Mouse (Mus musculus) limb, embryonic 10.5 days (tissue): Measurements from ENCODE around the gene Larp4b. TPM values are rescaled to one million over a fixed set of nuclear protein-coding genes. Genes with fewer than 3 reads are reported as not detected.

Source experiments
- DNase-seq: peaks from one replicate; pipeline ENCODE4 v3.0.0-alpha.2; 2017; ENCODE audit warnings: low spot score
- H3K27ac ChIP-seq: fragments of 300-500 bp; sonication (generic); 2 replicates; pipeline ENCODE4 v1.5.1; 2016; ENCODE audit warnings: mild to moderate bottlenecking
- H3K27me3 ChIP-seq: fragments of 300-500 bp; sonication (generic); 2 replicates; pipeline ENCODE4 v1.6.1; 2016; ENCODE audit warnings: low read depth, mild to moderate bottlenecking; ENCODE audit not compliant: poor library complexity, severe bottlenecking
- H3K36me3 ChIP-seq: fragments of 300-500 bp; sonication (generic); 2 replicates; pipeline ENCODE4 v1.6.1; 2016; ENCODE audit warnings: mild to moderate bottlenecking, moderate library complexity
- H3K4me1 ChIP-seq: fragments of 300-500 bp; sonication (generic); 2 replicates; pipeline ENCODE4 v1.6.1; 2016
- H3K4me3 ChIP-seq: fragments of 300-500 bp; sonication (generic); 2 replicates; pipeline ENCODE4 v1.5.1; 2016; ENCODE audit warnings: mild to moderate bottlenecking, moderate library complexity
- H3K9me3 ChIP-seq: fragments of 300-500 bp; sonication (generic); replicated peaks from 2 replicates; pipeline ENCODE4 v1.6.1; 2016; ENCODE audit warnings: mild to moderate bottlenecking
- WGBS: fragments of 180-500 bp; shearing (Covaris S2); methylation state at CpG from one replicate; pipeline ENCODE4 v1.1.7; 2016; 5-methylcytosine and 5-hydroxymethylcytosine counted together
- polyA plus RNA-seq: library from polyadenylated mRNA; unstranded; fragments of >200 nt; fragmentation: Nextera tagmentation; extraction: Ambion mirVana; gene quantifications from 2 replicates; pipeline ENCODE4 v1.2.1, GENCODE M21; 2016

The Larp4b gene
- polyA plus RNA-seq, 1 experiment from 2014 or later: 31.0 TPM

DNA sequence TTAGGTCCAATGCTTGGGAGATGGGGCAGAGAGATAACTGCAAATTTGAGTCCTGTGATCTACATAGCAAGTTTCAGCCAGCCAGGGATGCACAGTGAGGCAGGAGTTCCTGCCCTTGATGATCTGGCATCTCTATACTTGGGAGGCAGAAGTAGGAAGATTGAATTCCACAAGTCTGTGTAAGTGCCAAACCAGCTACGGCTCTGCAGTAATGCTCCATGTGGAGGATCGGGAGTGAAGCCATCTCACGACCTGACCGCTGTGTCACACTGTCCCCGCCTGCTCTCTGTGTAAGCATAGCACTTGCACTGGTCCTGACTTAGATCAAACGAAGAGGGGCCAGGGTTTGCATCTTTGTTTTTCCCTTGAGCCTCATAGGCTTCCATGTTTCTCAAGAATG is 75.9 kb downstream of the Larp4b start:
- H3K36me3 ChIP-seq: peaks cover 89% of the 10 kb centered on the region
- no peak for DNase-seq

GRCm38 (mm10) chr13:9170726-9171125 is 77.0 kb downstream of the Larp4b start:
- H3K27ac ChIP-seq: no peak overlapping the region
- H3K27me3 ChIP-seq: no peaks in the 10 kb centered on the region
- no peaks in the 10 kb centered on the region for H3K4me1 ChIP-seq
- WGBS: 93% methylated on average over 16 of the region's 16 CpGs
- H3K36me3 ChIP-seq: peaks cover 89% of the 10 kb centered on the region
- no peak for DNase-seq
- no peak overlapping the region for H3K4me3 ChIP-seq
- H3K9me3 ChIP-seq: no peaks in the 10 kb centered on the region

More for the DNA sequence above, 75.9 kb downstream of the Larp4b start:
- Histone ChIP-seq H3K4me3 (no peak overlapping the region), H3K27me3 (no peaks in the 10 kb centered on the region), H3K9me3 (no peaks in the 10 kb centered on the region), H3K4me1 (no peaks in the 10 kb centered on the region), H3K27ac (no peak overlapping the region)
- 86% methylated on average over 6 of the region's 6 CpGs for WGBS

DNA sequence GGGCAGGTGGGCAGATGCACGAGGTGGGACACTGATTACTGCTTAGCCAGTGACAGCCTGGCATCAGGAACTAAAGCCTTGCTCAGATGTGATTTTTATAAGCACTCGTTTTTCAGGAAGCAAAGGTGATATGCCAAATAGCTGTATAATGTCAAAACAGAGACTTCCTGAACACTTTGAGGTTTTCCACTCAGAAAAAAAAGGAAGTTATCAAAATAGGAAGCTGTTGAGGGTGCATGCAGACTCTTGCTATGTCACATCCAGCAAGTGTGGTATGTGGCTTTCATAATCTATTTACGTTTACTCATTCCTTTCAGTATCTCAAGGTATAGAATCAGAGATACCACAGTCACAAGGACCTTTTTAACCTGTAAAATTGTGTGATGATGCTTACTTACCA is 79.7 kb downstream of the Larp4b start:
- Histone ChIP-seq H3K36me3 (peaks cover 68% of the 10 kb centered on the region), H3K4me1 (no peaks in the 10 kb centered on the region), H3K27me3 (no peaks in the 10 kb centered on the region), H3K27ac (no peak overlapping the region), H3K4me3 (no peak overlapping the region), H3K9me3 (no peaks in the 10 kb centered on the region)
- WGBS: 86% methylated on average over 3 of the region's 3 CpGs
- no peak for DNase-seq

DNA sequence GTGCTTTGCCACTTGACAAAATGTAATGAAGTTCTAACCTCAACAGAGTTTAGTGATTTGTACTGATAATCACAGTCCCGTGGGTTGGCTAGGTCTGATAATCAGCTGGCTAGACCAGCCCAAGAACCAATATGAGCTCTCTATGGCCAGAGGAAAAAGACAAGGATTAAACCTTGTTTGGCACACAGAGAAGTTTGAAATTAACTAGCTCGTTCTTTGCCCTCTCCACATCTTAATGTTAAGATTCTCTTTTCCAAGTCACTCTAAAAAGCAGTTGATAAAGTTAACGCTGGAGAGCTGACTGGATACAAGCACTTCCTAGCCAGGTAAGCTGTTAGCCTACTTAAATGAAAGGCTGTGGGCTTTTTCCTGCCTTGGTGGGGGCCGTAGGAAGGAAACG is 81.5 kb downstream of the Larp4b start:
- Histone ChIP-seq H3K27ac (no peak overlapping the region), H3K9me3 (no peaks in the 10 kb centered on the region), H3K36me3 (peaks cover 50% of the 10 kb centered on the region), H3K4me3 (no peak overlapping the region), H3K27me3 (no peaks in the 10 kb centered on the region), H3K4me1 (peaks cover 10% of the 10 kb centered on the region)
- DNase-seq: no peak
- 95% methylated on average over 5 of the region's 5 CpGs for WGBS

DNA sequence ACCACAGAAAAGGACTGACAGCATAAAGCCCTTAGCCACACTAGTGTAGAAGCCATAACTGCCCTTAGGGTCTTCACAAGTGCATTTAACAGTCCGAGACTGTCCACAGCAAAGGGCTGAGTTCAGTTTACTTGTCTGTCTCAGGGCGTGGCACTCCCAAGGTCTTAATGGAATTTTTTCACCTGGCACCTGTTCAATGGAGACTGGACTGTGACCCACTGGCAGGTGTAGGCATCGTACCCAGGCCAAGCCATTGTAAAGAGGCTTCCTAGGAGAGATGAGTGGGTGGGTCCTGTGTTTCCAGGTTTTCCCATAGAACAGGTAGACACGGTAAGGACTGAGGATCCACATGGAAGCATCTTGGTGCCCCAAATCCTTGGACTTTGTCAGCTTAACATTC is 84.6 kb downstream of the Larp4b start:
- no peak for DNase-seq
- H3K36me3 ChIP-seq: peaks cover 26% of the 10 kb centered on the region
- no peak overlapping the region for H3K4me3 ChIP-seq
- no peaks in the 10 kb centered on the region for H3K9me3 ChIP-seq
- no peak overlapping the region for H3K27ac ChIP-seq
- peaks cover 20% of the 10 kb centered on the region for H3K4me1 ChIP-seq
- no peaks in the 10 kb centered on the region for H3K27me3 ChIP-seq
- WGBS: 92% methylated on average over 4 of the region's 4 CpGs

DNA sequence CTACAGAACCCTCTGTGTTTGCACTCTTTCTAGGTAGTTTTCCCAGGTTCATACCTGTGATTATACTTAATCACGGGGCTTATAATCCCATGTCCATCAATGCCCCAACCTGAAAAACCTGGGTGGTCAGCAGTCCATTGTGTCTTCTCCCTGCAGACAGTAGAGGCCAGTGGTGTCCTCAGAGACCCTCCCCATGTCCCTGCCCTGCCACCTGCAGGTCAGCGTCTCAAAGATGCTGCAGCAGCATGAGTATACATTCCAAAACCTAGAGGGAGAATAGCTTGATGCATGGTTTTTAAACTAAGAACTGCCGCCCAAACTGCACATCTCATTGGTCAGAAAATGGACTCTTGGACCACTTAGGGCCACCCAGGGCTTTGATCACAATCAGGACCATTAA is 85.0 kb downstream of the Larp4b start:
- Histone ChIP-seq H3K4me3 (no peak overlapping the region), H3K4me1 (peaks cover 20% of the 10 kb centered on the region), H3K9me3 (no peaks in the 10 kb centered on the region), H3K27me3 (no peaks in the 10 kb centered on the region), H3K27ac (no peak overlapping the region), H3K36me3 (peaks cover 22% of the 10 kb centered on the region)
- 73% methylated on average over 3 of the region's 3 CpGs for WGBS
- no peak for DNase-seq

- Histone ChIP-seq H3K9me3 (no peaks in the 10 kb centered on the region), H3K27me3 (no peaks in the 10 kb centered on the region), H3K36me3 (peaks cover 10% of the 10 kb centered on the region), H3K4me3 (no peak overlapping the region; the same call in 1 of the 2 replicates), H3K4me1 (peaks cover 20% of the 10 kb centered on the region), H3K27ac (0 out of 2 replicates have a peak overlapping the region, but pooled peaks have one; percentile 42)
- 45% methylated on average over 11 of the region's 11 CpGs for WGBS
- DNase-seq: no peak
These were observed 86.5 kb downstream of the Larp4b start for GRCm38 (mm10) chr13:9180221-9180620.

GRCm38 (mm10) chr13:9181106-9181505 is 87.4 kb downstream of the Larp4b start:
- Histone ChIP-seq H3K4me1 (peaks cover 20% of the 10 kb centered on the region), H3K4me3 (no peak overlapping the region), H3K27ac (no peak overlapping the region), H3K9me3 (no peaks in the 10 kb centered on the region), H3K27me3 (no peaks in the 10 kb centered on the region), H3K36me3 (0 out of 2 replicates have a peak, but pooled peaks cover 1% of the 10 kb centered on the region)
- 85% methylated on average over 6 of the region's 6 CpGs for WGBS
- no peak for DNase-seq

DNA sequence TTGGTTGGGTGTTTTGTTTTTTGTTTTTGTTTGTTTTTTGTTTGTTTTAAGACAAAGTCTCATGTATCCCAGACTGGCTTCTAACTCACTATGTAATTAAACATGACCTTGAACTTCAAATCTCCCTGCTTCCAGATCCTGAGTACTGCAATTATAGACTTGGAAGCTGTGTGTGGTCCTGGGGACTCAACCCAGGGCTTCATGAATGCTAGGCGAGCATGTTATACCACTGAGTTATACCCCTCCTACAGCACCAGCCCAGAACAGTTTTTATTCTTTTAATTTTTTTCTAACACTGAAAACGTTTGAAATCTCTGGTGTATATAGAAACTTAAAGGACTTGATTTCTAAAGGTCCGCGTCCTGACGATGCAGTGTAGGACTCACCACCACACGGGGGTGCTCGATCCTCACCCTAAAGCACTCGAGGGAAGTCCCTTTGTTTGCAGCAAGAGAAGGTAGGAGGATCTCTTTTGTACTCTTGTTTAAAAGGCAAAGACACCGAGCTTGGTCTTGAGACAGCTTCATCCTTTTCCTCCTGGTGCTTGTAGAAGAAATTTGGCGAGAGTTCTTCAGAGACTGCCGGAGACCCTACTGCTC is 88.1 kb downstream of the Larp4b start:
- WGBS: 13% methylated on average over 11 of the region's 11 CpGs
- Histone ChIP-seq H3K36me3 (no peaks in the 10 kb centered on the region), H3K4me1 (peaks cover 20% of the 10 kb centered on the region), H3K4me3 (no peak overlapping the region), H3K9me3 (no peaks in the 10 kb centered on the region), H3K27me3 (no peaks in the 10 kb centered on the region), H3K27ac (peak overlapping the region; percentile 44)
- DNase-seq: peak; percentile 84

GRCm38 (mm10) chr13:9184281-9184680 is 90.6 kb downstream of the Larp4b start:
- Histone ChIP-seq H3K9me3 (no peaks in the 10 kb centered on the region), H3K27ac (no peak overlapping the region), H3K4me3 (no peak overlapping the region), H3K27me3 (no peaks in the 10 kb centered on the region), H3K4me1 (peaks cover 32% of the 10 kb centered on the region), H3K36me3 (no peaks in the 10 kb centered on the region)
- no peak for DNase-seq
- 86% methylated on average over 6 of the region's 6 CpGs for WGBS

GRCm38 (mm10) chr13:9184716-9185115 is 91.0 kb downstream of the Larp4b start:
- no peak for DNase-seq
- WGBS: 82% methylated on average over 6 of the region's 6 CpGs
- H3K4me1 ChIP-seq: peaks cover 28% of the 10 kb centered on the region

GRCm38 (mm10) chr13:9187156-9187555 is 93.5 kb downstream of the Larp4b start:
- no peaks in the 10 kb centered on the region for H3K36me3 ChIP-seq
- WGBS: 55% methylated on average over 7 of the region's 7 CpGs
- H3K4me3 ChIP-seq: no peak overlapping the region

More at GRCm38 (mm10) chr13:9184716-9185115, 91.0 kb downstream of the Larp4b start:
- Histone ChIP-seq H3K9me3 (no peaks in the 10 kb centered on the region), H3K36me3 (no peaks in the 10 kb centered on the region), H3K27ac (no peak overlapping the region), H3K27me3 (no peaks in the 10 kb centered on the region), H3K4me3 (no peak overlapping the region)

GRCm38 (mm10) chr13:9187566-9188530 is 94.2 kb downstream of the Larp4b start:
- H3K27ac ChIP-seq: no peak overlapping the region
- no peaks in the 10 kb centered on the region for H3K36me3 ChIP-seq
- H3K4me3 ChIP-seq: no peak overlapping the region
- WGBS: 78% methylated on average over 22 of the region's 22 CpGs
- DNase-seq: no peak
- no peaks in the 10 kb centered on the region for H3K9me3 ChIP-seq
- H3K4me1 ChIP-seq: peaks cover 24% of the 10 kb centered on the region
- no peaks in the 10 kb centered on the region for H3K27me3 ChIP-seq

More at GRCm38 (mm10) chr13:9187156-9187555, 93.5 kb downstream of the Larp4b start:
- no peak for DNase-seq
- Histone ChIP-seq H3K27me3 (no peaks in the 10 kb centered on the region), H3K9me3 (no peaks in the 10 kb centered on the region), H3K4me1 (peaks cover 20% of the 10 kb centered on the region), H3K27ac (no peak overlapping the region)
